Comparison of ENCODE assay signal across 11 mouse cellular contexts in the genomic region with DNA sequence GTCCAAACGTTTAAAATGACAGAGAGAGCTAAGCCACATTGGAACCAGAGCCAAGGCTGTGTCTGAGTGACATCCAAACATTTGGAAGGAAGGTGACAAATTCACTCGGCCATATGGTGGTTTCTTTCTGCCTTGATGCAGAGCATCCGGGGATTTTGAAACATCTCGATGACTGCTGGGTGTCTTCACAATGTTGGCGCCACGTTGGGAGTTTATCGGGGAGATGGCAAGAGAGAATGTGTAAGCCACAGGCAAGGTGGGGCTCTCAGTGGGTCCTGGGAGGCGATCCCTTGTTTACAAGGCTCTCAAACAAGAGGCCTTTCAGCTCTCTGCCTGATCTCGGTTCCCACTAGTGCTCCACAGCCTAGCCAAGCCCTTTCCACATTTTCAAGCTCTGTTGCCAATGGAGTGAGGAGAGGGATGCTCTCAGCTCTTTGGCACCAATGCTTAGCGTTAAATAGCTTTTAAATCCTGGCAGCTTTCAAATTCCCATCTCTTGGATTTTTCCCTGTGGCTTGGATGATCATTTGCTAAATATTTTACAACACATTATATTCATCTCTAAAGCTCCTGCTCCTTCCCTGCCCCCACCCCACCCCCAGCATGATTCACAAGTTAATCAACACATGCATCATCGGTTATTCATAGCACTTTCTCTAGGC. TPM values are rescaled to one million over a fixed set of nuclear protein-coding genes. Genes with fewer than 3 reads are reported as not detected.
DNase-seq lines count a peak whose midpoint lies in the region; ATAC-seq and TF ChIP-seq lines count a peak whose summit lies in the region.
"Had no signal": no experiment of that assay in that cellular context is flagged by ENCODE, and none has a peak within 500 bp of the region (broad histone marks: within the 10 kb centered on the region; RNA-seq: fewer than 3 reads in every experiment).

No protein-coding gene starts in this region.

- ATAC-seq in intestine, postnatal 0 days = no peak

- H3K4me3 ChIP-seq in intestine, postnatal 0 days (ENCODE audit: low read depth, low read length) = no peak overlapping the region
- H3K4me3 ChIP-seq: heart, embryonic 15.5 days; limb, embryonic 12.5 days; neural tube, embryonic 15.5 days had no signal

- no peaks in the 10 kb centered on the region for H3K27me3 ChIP-seq in intestine, postnatal 0 days (replicated peaks; ENCODE audit: control insufficient read depth, insufficient read depth, low read length)
- H3K27me3 ChIP-seq: heart, embryonic 15.5 days; limb, embryonic 12.5 days; neural tube, embryonic 15.5 days had no signal

- no peaks in the 10 kb centered on the region for H3K36me3 ChIP-seq in intestine, postnatal 0 days (ENCODE audit: control insufficient read depth, insufficient read depth)
- H3K36me3 ChIP-seq: heart, embryonic 15.5 days; limb, embryonic 12.5 days; neural tube, embryonic 15.5 days had no signal

- no peak overlapping the region for H3K9ac ChIP-seq in intestine, postnatal 0 days (ENCODE audit: low read depth, low read length)
- H3K9ac ChIP-seq: heart, embryonic 15.5 days; limb, embryonic 12.5 days; neural tube, embryonic 15.5 days had no signal

- no peak for TF ChIP-seq POLR2A in brain, embryonic 14.5 days (IDR thresholded peaks at IDR 0.05; ENCODE audit: borderline replicate concordance, extremely low read depth, insufficient read depth, insufficient read length, poor library complexity, severe bottlenecking)

- peak; percentile 95 for DNase-seq in heart, adult 11 months
- DNase-seq in heart, postnatal 4 days = no peak
- DNase-seq in brain, embryonic 14.5 days (ENCODE audit: low read depth) = peak; percentile 82
- peak; percentile 37 to 63 for DNase-seq in frontal cortex, postnatal 36 days (ENCODE audit: low spot score in 2 of 2)
- DNase-seq in right cerebral cortex, adult 2 months (ENCODE audit: low spot score in 2 of 2) = peak; percentile 59 to 63
- DNase-seq in kidney, postnatal 14 days = no peak
- no peak for DNase-seq in testis, postnatal 10 days (ENCODE audit: low spot score)

- H3K27ac ChIP-seq in intestine, postnatal 0 days (ENCODE audit: low read depth, low read length) = no peak overlapping the region; the same call in 1 of the 2 replicates
- H3K27ac ChIP-seq: heart, embryonic 15.5 days; limb, embryonic 12.5 days had no signal

- no peaks in the 10 kb centered on the region for H3K4me1 ChIP-seq in intestine, postnatal 0 days (replicated peaks; ENCODE audit: control insufficient read depth, insufficient read depth, low read length)
- H3K4me1 ChIP-seq: heart, embryonic 15.5 days; limb, embryonic 12.5 days; neural tube, embryonic 15.5 days had no signal

- WGBS in intestine, postnatal 0 days = 51% methylated on average over 11 of the region's 11 CpGs

- H3K4me2 ChIP-seq in intestine, postnatal 0 days (replicated peaks; ENCODE audit: low read depth) = no peak overlapping the region
- H3K4me2 ChIP-seq: heart, embryonic 15.5 days; limb, embryonic 12.5 days; neural tube, embryonic 15.5 days had no signal

- TF ChIP-seq CTCF in brain, embryonic 14.5 days (IDR thresholded peaks at IDR 0.05; ENCODE audit: borderline replicate concordance, extremely low read depth, insufficient read depth, insufficient read length) = no peak
- TF ChIP-seq CTCF in intestine, postnatal 0 days (IDR thresholded peaks at IDR 0.05; ENCODE audit: low read depth) = no peak

- H3K9me3 ChIP-seq in intestine, postnatal 0 days (ENCODE audit: control insufficient read depth) = no peaks in the 10 kb centered on the region
- H3K9me3 ChIP-seq: heart, embryonic 15.5 days; limb, embryonic 12.5 days; neural tube, embryonic 15.5 days had no signal

RNA-seq across cellular contexts. Expression of gene Tsen2, which starts 51.4 kb away (rescaled TPM):
- total RNA-seq in heart, postnatal 4 days (2021) = 10 to 100 TPM; 10.1 to 11.3 TPM
- polyA plus RNA-seq in brain, embryonic 14.5 days (2012; rRNA removed) = 18.6 and 19.8 TPM in 2 replicates
- 5.8 and 6.3 TPM in 2 replicates for polyA plus RNA-seq in intestine, postnatal 0 days (2015; fragmentation: Nextera tagmentation; extraction: Ambion mirVana)

Comparison
In these comparisons a context has a peak if more than half of its experiments do, and no peak if none do; other contexts are left out.
1. DNase-seq: peak in heart, adult 11 months (single experiment), brain, embryonic 14.5 days (single experiment), frontal cortex, postnatal 36 days (2 of 2) and right cerebral cortex, adult 2 months (2 of 2); none in heart, postnatal 4 days (single experiment), kidney, postnatal 14 days (single experiment) and testis, postnatal 10 days (single experiment).